Mouse (Mus musculus): Measurements from ENCODE around the gene Gnpat.

GRCm38 (mm10) chr8:124930086-124930485, 67.3 kb downstream of the Gnpat start:
- TF ChIP-seq GATA1 (IDR thresholded peaks at IDR 0.05; ENCODE audit: borderline replicate concordance, low read length) (no peak), FLI1 (IDR thresholded peaks at IDR 0.05; ENCODE audit: low read length) (no peak)

All from megakaryocyte, embryonic 14.5 days (primary cell).